ENCODE assay signal across 12 mouse cellular contexts in the genomic region with DNA sequence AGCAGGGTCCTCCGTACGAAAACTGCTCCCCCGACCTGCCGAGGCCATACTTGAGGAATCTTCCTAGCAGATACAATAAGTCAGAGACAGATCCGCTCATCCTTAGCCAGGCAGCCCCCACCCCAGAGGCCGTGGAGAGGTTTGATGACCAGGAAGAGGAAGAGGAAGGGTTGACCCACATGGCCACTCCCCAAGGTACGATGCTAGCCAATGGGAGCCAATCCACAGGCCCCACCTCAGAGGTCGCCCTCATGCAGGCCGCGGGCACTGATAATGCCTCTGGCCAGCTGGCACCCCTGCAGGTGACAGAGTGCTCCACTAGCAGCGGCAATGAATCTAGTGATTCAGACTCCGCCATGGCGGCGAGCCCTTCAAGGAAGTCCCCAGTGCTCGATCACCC.
"Had no signal": no experiment of that assay in that cellular context is flagged by ENCODE, and none has a peak within 500 bp of the region (broad histone marks: within the 10 kb centered on the region; RNA-seq: fewer than 3 reads in every experiment).

No protein-coding gene starts in this region.

- H3K27ac ChIP-seq: limb, embryonic 13.5 days; liver, embryonic 14.5 days; midbrain, embryonic 12.5 days; neural tube, embryonic 15.5 days had no signal

- H3K4me2 ChIP-seq: limb, embryonic 13.5 days; midbrain, embryonic 12.5 days; neural tube, embryonic 15.5 days had no signal

- H3K4me3 ChIP-seq: limb, embryonic 13.5 days; midbrain, embryonic 12.5 days; myocyte; neural tube, embryonic 15.5 days had no signal

- H3K9me3 ChIP-seq: limb, embryonic 13.5 days; midbrain, embryonic 12.5 days; neural tube, embryonic 15.5 days had no signal

- H3K27me3 ChIP-seq: limb, embryonic 13.5 days; midbrain, embryonic 12.5 days; neural tube, embryonic 15.5 days had no signal

- H3K9ac ChIP-seq: limb, embryonic 13.5 days; liver, embryonic 14.5 days; midbrain, embryonic 12.5 days; neural tube, embryonic 15.5 days had no signal

- DNase-seq: kidney, postnatal 25 days; left cerebral cortex, postnatal 4 days; lung, adult 18-20 months; right cerebral cortex, adult 18-20 months; right cerebral cortex, postnatal 25 days; thymus, adult 18-20 months; thymus, postnatal 25 days had no signal
